Mouse (Mus musculus) liver, embryonic 14.5 days (tissue): ENCODE measurements at regions not wholly inside any gene's neighbourhood (a gene's known extent, or its start where the extent isn't known, plus 50 kb on each side); places are given as distances from the start of the nearest gene placed in this dataset.

Source experiments
- CTCF ChIP-seq: IDR thresholded peaks from 2 replicates; pipeline ENCODE4 v1.5.1; 2016; ENCODE audit warnings: antibody characterized with exemption, low read depth, control low read depth
- EP300 ChIP-seq: IDR thresholded peaks from 2 replicates; pipeline ENCODE4 v1.6.1; 2016; ENCODE audit warnings: antibody characterized with exemption, low read depth

DNA sequence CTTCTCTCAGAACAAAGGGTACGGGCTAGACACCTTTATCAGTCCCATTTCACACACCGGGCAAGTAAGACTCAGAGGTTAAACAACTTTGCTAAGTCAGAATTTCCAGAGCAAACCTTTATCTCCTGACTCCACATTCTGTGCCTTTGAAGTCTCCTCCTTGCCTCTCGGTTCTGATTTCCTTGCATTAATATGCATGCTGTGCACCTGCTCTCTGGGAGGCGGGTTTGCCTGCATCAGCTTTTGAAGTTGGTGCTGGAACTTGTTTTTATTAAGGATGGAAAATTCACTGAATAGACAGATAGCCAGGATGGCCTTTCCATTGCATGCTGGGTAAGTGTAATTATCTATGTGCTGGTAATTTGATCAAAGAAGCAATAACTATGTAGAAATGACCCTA lies 84.2 kb upstream of the Gm16223 start:
- TF ChIP-seq CTCF, result no peak
- TF ChIP-seq EP300, result no peak
